Mouse (Mus musculus) spleen, adult 2 months (tissue): Measurements from ENCODE around the gene Vmn2r34. TPM values are rescaled to one million over a fixed set of nuclear protein-coding genes. Genes with fewer than 3 reads are reported as not detected.
"Not testable (repeated sequence)": the region's sequence is repeated elsewhere in the genome, so short reads cannot be mapped to it uniquely, and the experiment has no call there.

ENCODE experiments used
- DNase-seq, 2 experiments: peaks; one replicate each; pipeline versions ENCODE4 v3.0.0 to v3.0.0-alpha.2; 2012 to 2021; ENCODE audit warnings: low spot score in 2 of 2, low read depth in 1 of 2
- H3K27ac ChIP-seq: fragments of 200-500 bp; 2 replicates; pipeline ENCODE4 v1.5.1; 2012; ENCODE audit warnings: low read length, inconsistent platforms; ENCODE audit not compliant: insufficient read depth
- H3K27me3 ChIP-seq: fragments of 200-500 bp; 2 replicates; pipeline ENCODE4 v1.6.1; 2012; ENCODE audit warnings: mild to moderate bottlenecking, moderate library complexity, low read length, inconsistent platforms; ENCODE audit not compliant: control insufficient read depth, insufficient read depth
- H3K36me3 ChIP-seq: fragments of 200-500 bp; 2 replicates; pipeline ENCODE4 v1.6.1; 2012; ENCODE audit warnings: mild to moderate bottlenecking, low read length, inconsistent platforms; ENCODE audit not compliant: control insufficient read depth, insufficient read depth
- H3K4me1 ChIP-seq: fragments of 200-500 bp; 2 replicates; pipeline ENCODE4 v1.6.1; 2011; ENCODE audit warnings: inconsistent platforms; ENCODE audit not compliant: control insufficient read depth, insufficient read depth, insufficient read length
- H3K4me3 ChIP-seq: fragments of 200-500 bp; 2 replicates; pipeline ENCODE4 v1.5.1; 2011; ENCODE audit warnings: mild to moderate bottlenecking, inconsistent platforms; ENCODE audit not compliant: insufficient read depth, insufficient read length; ENCODE audit errors: extremely low read depth
- WGBS: fragments of 180-500 bp; shearing (Covaris S2); methylation state at CpG from one replicate; pipeline ENCODE4 v1.1.7; 2018; 5-methylcytosine and 5-hydroxymethylcytosine counted together
- polyA plus RNA-seq: library from polyadenylated mRNA; depleted of rRNA; stranded (reverse); fragments of >200 nt; gene quantifications from 2 replicates; pipeline ENCODE4 v1.2.3, GENCODE M21; 2012; rRNA removed

The Vmn2r34 gene
- not detected in 2 replicates for polyA plus RNA-seq

DNA sequence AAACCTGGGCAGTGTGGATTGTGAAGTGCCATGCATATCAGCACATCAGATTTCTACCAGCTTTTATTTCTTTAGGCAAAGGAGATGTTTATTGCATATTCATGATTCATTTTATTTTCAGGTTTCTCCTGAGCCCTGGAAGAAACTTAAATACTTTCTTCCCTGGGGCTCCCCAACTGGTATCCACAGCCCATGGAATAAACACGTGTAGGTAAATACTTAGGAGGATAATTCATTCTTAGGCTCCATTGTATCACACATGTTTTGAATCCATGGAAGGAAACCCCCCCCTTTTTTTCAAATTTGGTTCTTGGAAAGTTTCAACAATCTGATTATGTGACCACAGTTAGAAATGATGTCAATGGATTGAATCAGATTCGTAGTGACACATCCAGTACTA, at the start of gene Vmn2r34:
Gene Vmn2r34 (minus strand): TSS at position 101 of the 400 bp plus-strand sequence.
- H3K4me1 ChIP-seq, H3K27me3 ChIP-seq, DNase-seq, H3K4me3 ChIP-seq, H3K36me3 ChIP-seq, H3K27ac ChIP-seq: not testable (repeated sequence)
- WGBS, result 50% methylated on average over 2 of the region's 2 CpGs

DNA sequence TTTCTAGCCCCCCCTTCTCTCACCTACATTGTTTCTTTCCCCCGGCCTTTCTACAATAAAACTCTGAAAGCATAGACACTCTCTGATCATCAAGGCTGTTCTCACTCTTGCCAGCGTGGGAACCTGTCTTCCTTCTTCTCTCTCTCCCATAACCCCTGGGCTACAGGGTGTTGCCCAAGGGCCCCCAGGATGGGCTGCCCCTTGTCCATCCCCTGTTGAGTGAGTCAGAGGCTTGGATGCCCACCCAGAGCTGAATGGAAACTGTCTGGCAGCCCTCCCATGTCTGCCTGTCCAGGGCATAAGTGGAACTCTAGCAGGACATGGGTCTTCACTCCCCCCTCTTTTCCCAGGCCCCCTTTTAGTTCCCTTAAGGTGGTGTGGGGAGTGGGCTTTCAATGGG, 15.3 kb downstream of the Vmn2r34 start:
- H3K27me3 ChIP-seq, H3K36me3 ChIP-seq, H3K4me1 ChIP-seq, H3K27ac ChIP-seq, DNase-seq, H3K4me3 ChIP-seq: not testable (repeated sequence)
- WGBS, result 87% methylated on average over 2 of the region's 2 CpGs

Other genes starting within 250 kb of the Vmn2r34 start
- gene Vmn2r32, start 209.5 kb downstream of the Vmn2r34 start, polyA plus RNA-seq, result not detected in 2 replicates
- not detected in 2 replicates for gene Vmn2r33, start 122.7 kb downstream of the Vmn2r34 start, polyA plus RNA-seq
- not detected in 2 replicates for gene Vmn2r35, start 130.4 kb upstream of the Vmn2r34 start, polyA plus RNA-seq
- gene Vmn2r36, start 213.0 kb upstream of the Vmn2r34 start, polyA plus RNA-seq, result not detected in 2 replicates